Mouse (Mus musculus) midbrain, embryonic 14.5 days (tissue): ENCODE measurements around the gene Dhx33. TPM values are rescaled to one million over a fixed set of nuclear protein-coding genes. Genes with fewer than 3 reads are reported as not detected.
A peak's percentile ranks its signal among the peaks of the same experiment; 100 is the strongest.

Source experiments
- ATAC-seq: fragments of 200-750 bp; cut with Nextera tagmentation; 2 replicates; pipeline ENCODE4 v1.8.0; 2017; ENCODE audit warnings: moderate number of reproducible peaks, moderate library complexity; ENCODE audit not compliant: low FRiP score, low TSS enrichment
- DNase-seq: peaks from one replicate; pipeline ENCODE4 v3.0.0-alpha.2; 2015
- H3K27ac ChIP-seq: fragments of 300-500 bp; sonication (generic); replicated peaks from 2 replicates; pipeline ENCODE4 v1.5.1; 2014; ENCODE audit warnings: mild to moderate bottlenecking, low read depth, low read length, moderate library complexity
- H3K27me3 ChIP-seq: fragments of 300-500 bp; sonication (generic); 2 replicates; pipeline ENCODE4 v1.6.1; 2014; ENCODE audit warnings: low read length, control low read depth, mixed read lengths; ENCODE audit not compliant: control insufficient read depth, insufficient read depth
- H3K36me3 ChIP-seq: fragments of 300-500 bp; sonication (generic); 2 replicates; pipeline ENCODE4 v1.6.1; 2014; ENCODE audit warnings: low read length, control low read depth; ENCODE audit not compliant: control insufficient read depth, insufficient read depth
- H3K4me1 ChIP-seq: fragments of 300-500 bp; sonication (generic); 2 replicates; pipeline ENCODE4 v1.6.1; 2014; ENCODE audit warnings: mild to moderate bottlenecking, antibody characterized with exemption, low read length, control low read depth; ENCODE audit not compliant: control insufficient read depth, insufficient read depth
- H3K4me2 ChIP-seq: fragments of 300-500 bp; sonication (generic); 2 replicates; pipeline ENCODE4 v1.6.1; 2014; ENCODE audit warnings: mild to moderate bottlenecking, low read length, moderate library complexity
- H3K4me3 ChIP-seq: fragments of 300-500 bp; sonication (generic); replicated peaks from 2 replicates; pipeline ENCODE4 v1.5.1; 2014; ENCODE audit warnings: low read depth, low read length
- H3K9ac ChIP-seq: fragments of 300-500 bp; sonication (generic); replicated peaks from 2 replicates; pipeline ENCODE4 v1.6.1; 2014; ENCODE audit warnings: mild to moderate bottlenecking, low read length, moderate library complexity
- H3K9me3 ChIP-seq: fragments of 300-500 bp; sonication (generic); 2 replicates; pipeline ENCODE4 v1.6.1; 2016; ENCODE audit warnings: low read length, control low read depth, mixed read lengths; ENCODE audit not compliant: control insufficient read depth
- WGBS: fragments of 180-500 bp; shearing (Covaris S2); extraction: QIAGEN DNeasy Blood & Tissue Kit; methylation state at CpG from one replicate; pipeline ENCODE4 v1.1.7; 2014; 5-methylcytosine and 5-hydroxymethylcytosine counted together
- polyA plus RNA-seq: library from polyadenylated mRNA; unstranded; fragments of >200 nt; fragmentation: Nextera tagmentation; extraction: Ambion mirVana; gene quantifications from 2 replicates; pipeline ENCODE4 v1.2.1, GENCODE M21; 2014

The Dhx33 gene
- polyA plus RNA-seq, 1 experiment from 2014 or later: 17.1 TPM

- peak; percentile 98 for DNase-seq
- Histone ChIP-seq H3K9ac (peak within 1 kb of the TSS; percentile 90), H3K27me3 (no peaks in the 10 kb centered on the region), H3K4me2 (peak within 1 kb of the TSS; percentile 74), H3K36me3 (peaks cover 6% of the 10 kb centered on the region; the same call in 1 of the 2 replicates), H3K27ac (peak within 1 kb of the TSS; percentile 83), H3K9me3 (no peaks in the 10 kb centered on the region), H3K4me3 (peak within 1 kb of the TSS; percentile 96), H3K4me1 (peaks cover 27% of the 10 kb centered on the region)
- peak; percentile 100 for ATAC-seq
- under 1% methylated on average over 71 of the region's 71 CpGs for WGBS
Measured at GRCm38 (mm10) chr11:71019201-71020068, 15.2 kb upstream of the Dhx33 start, which contains the start of the genes Mis12 and Derl2. TSS of gene Mis12 (plus strand) at chr11:71019611. TSS of gene Derl2 (minus strand) at chr11:71019841.

- 0 out of 2 replicates have a peak, but pooled peaks cover 11% of the 10 kb centered on the region for H3K36me3 ChIP-seq
- H3K27me3 ChIP-seq: no peaks in the 10 kb centered on the region
- peak overlapping the region; percentile 74 for H3K4me2 ChIP-seq
- peak overlapping the region; percentile 83 for H3K27ac ChIP-seq
- no peaks in the 10 kb centered on the region for H3K9me3 ChIP-seq
- H3K4me1 ChIP-seq: peaks cover 27% of the 10 kb centered on the region
- peak overlapping the region; percentile 90 for H3K9ac ChIP-seq
- peak overlapping the region; percentile 96 for H3K4me3 ChIP-seq
- ATAC-seq (no peak; the same call in 1 of the 2 replicates), DNase-seq (no peak)
- 6% methylated on average over 28 of the region's 28 CpGs for WGBS
Measured at GRCm38 (mm10) chr11:71018416-71019200, 14.4 kb upstream of the Dhx33 start.

GRCm38 (mm10) chr11:71017051-71017450 is 12.8 kb upstream of the Dhx33 start:
- Histone ChIP-seq H3K27ac (no peak overlapping the region), H3K36me3 (peaks cover 20% of the 10 kb centered on the region), H3K9me3 (no peaks in the 10 kb centered on the region), H3K4me2 (no peak overlapping the region), H3K27me3 (no peaks in the 10 kb centered on the region), H3K9ac (no peak overlapping the region), H3K4me1 (peaks cover 27% of the 10 kb centered on the region), H3K4me3 (no peak overlapping the region)
- WGBS: 92% methylated on average over 1 of the region's 1 CpGs
- DNase-seq (no peak), ATAC-seq (no peak)

GRCm38 (mm10) chr11:71012743-71013142 is 8.5 kb upstream of the Dhx33 start:
- no peak overlapping the region for H3K27ac ChIP-seq
- ATAC-seq (no peak), DNase-seq (no peak)
- no peak overlapping the region for H3K4me2 ChIP-seq
- 97% methylated on average over 7 of the region's 7 CpGs for WGBS
- H3K9ac ChIP-seq: no peak overlapping the region
- H3K36me3 ChIP-seq: peaks cover 58% of the 10 kb centered on the region
- H3K27me3 ChIP-seq: no peaks in the 10 kb centered on the region
- no peaks in the 10 kb centered on the region for H3K9me3 ChIP-seq
- H3K4me3 ChIP-seq: no peak overlapping the region
- H3K4me1 ChIP-seq: peaks cover 11% of the 10 kb centered on the region

GRCm38 (mm10) chr11:71008321-71008720 is 4.1 kb upstream of the Dhx33 start:
- DNase-seq: no peak
- peaks cover 48% of the 10 kb centered on the region for H3K36me3 ChIP-seq
- peaks cover 8% of the 10 kb centered on the region for H3K4me1 ChIP-seq

GRCm38 (mm10) chr11:71007831-71008230 is 3.6 kb upstream of the Dhx33 start:
- Histone ChIP-seq H3K27me3 (no peaks in the 10 kb centered on the region), H3K4me3 (no peak overlapping the region), H3K4me1 (peaks cover 13% of the 10 kb centered on the region), H3K4me2 (no peak overlapping the region), H3K9me3 (no peaks in the 10 kb centered on the region), H3K27ac (no peak overlapping the region), H3K9ac (no peak overlapping the region), H3K36me3 (peaks cover 46% of the 10 kb centered on the region)
- ATAC-seq (no peak), DNase-seq (no peak)
- 96% methylated on average over 7 of the region's 7 CpGs for WGBS

More at GRCm38 (mm10) chr11:71008321-71008720, 4.1 kb upstream of the Dhx33 start:
- Histone ChIP-seq H3K4me2 (no peak overlapping the region), H3K4me3 (no peak overlapping the region), H3K27me3 (no peaks in the 10 kb centered on the region), H3K9me3 (no peaks in the 10 kb centered on the region), H3K27ac (no peak overlapping the region), H3K9ac (no peak overlapping the region)
- 96% methylated on average over 3 of the region's 3 CpGs for WGBS
- ATAC-seq: no peak

GRCm38 (mm10) chr11:71007026-71007425 is 2.8 kb upstream of the Dhx33 start:
- ATAC-seq (no peak), DNase-seq (no peak)
- no peak overlapping the region for H3K4me2 ChIP-seq
- H3K4me1 ChIP-seq: peaks cover 15% of the 10 kb centered on the region
- no peak overlapping the region for H3K9ac ChIP-seq
- H3K4me3 ChIP-seq: no peak overlapping the region
- H3K27me3 ChIP-seq: no peaks in the 10 kb centered on the region
- H3K27ac ChIP-seq: no peak overlapping the region
- H3K36me3 ChIP-seq: peaks cover 38% of the 10 kb centered on the region
- 96% methylated on average over 6 of the region's 6 CpGs for WGBS
- H3K9me3 ChIP-seq: no peaks in the 10 kb centered on the region

- Histone ChIP-seq H3K27ac (peak overlapping the region; percentile 61), H3K4me3 (peak overlapping the region; percentile 82)
- DNase-seq: no peak
Measured at GRCm38 (mm10) chr11:71005046-71005445, 809 bp upstream of the Dhx33 start.

More at GRCm38 (mm10) chr11:71005046-71005445, 809 bp upstream of the Dhx33 start:
- 66% methylated on average over 5 of the region's 5 CpGs for WGBS
- ATAC-seq: no peak
- peak overlapping the region; percentile 60 for H3K4me2 ChIP-seq
- peak overlapping the region; percentile 44; the same call in 1 of the 2 replicates for H3K9ac ChIP-seq
- H3K36me3 ChIP-seq: peaks cover 22% of the 10 kb centered on the region
- H3K4me1 ChIP-seq: peaks cover 15% of the 10 kb centered on the region
- no peaks in the 10 kb centered on the region for H3K27me3 ChIP-seq
- H3K9me3 ChIP-seq: no peaks in the 10 kb centered on the region
